Mouse (Mus musculus): Measurements from ENCODE around the gene Zbtb38.

Gene Zbtb38

GRCm38 (mm10) chr9:96752603-96753114 lies at the start of gene Zbtb38:
Gene Zbtb38, minus strand, starts transcription at chr9:96752831.
- peak; percentile 94 for DNase-seq

- no peak for DNase-seq
Observed at GRCm38 (mm10) chr9:96800131-96800825, 47.6 kb upstream of the Zbtb38 start.

- peak; percentile 16 for DNase-seq
Observed at GRCm38 (mm10) chr9:96797311-96797710, 44.7 kb upstream of the Zbtb38 start.

GRCm38 (mm10) chr9:96795399-96795928 lies 42.8 kb upstream of the Zbtb38 start:
- peak; percentile 15 for DNase-seq

GRCm38 (mm10) chr9:96794601-96795000 lies 42.0 kb upstream of the Zbtb38 start:
- no peak for DNase-seq

GRCm38 (mm10) chr9:96792543-96792942 lies 39.9 kb upstream of the Zbtb38 start:
- no peak for DNase-seq

- DNase-seq, result no peak
Observed at GRCm38 (mm10) chr9:96790389-96791007, 37.9 kb upstream of the Zbtb38 start.

GRCm38 (mm10) chr9:96789906-96790305 lies 37.3 kb upstream of the Zbtb38 start:
- no peak for DNase-seq

GRCm38 (mm10) chr9:96787797-96788196 lies 35.2 kb upstream of the Zbtb38 start:
- DNase-seq, result no peak

- DNase-seq, result no peak
Observed at GRCm38 (mm10) chr9:96785871-96786342, 33.3 kb upstream of the Zbtb38 start.

- no peak for DNase-seq
Observed at GRCm38 (mm10) chr9:96785187-96785586, 32.6 kb upstream of the Zbtb38 start.

GRCm38 (mm10) chr9:96783667-96784066 lies 31.0 kb upstream of the Zbtb38 start:
- no peak for DNase-seq

GRCm38 (mm10) chr9:96783258-96783657 lies 30.6 kb upstream of the Zbtb38 start:
- no peak for DNase-seq

- DNase-seq, result no peak
Observed at GRCm38 (mm10) chr9:96782062-96782461, 29.4 kb upstream of the Zbtb38 start.

GRCm38 (mm10) chr9:96773146-96773545 lies 20.5 kb upstream of the Zbtb38 start:
- DNase-seq, result no peak

GRCm38 (mm10) chr9:96770443-96770842 lies 17.8 kb upstream of the Zbtb38 start:
- no peak for DNase-seq

- DNase-seq, result no peak
Observed at GRCm38 (mm10) chr9:96769651-96770050, 17.0 kb upstream of the Zbtb38 start.

GRCm38 (mm10) chr9:96767874-96768273 lies 15.2 kb upstream of the Zbtb38 start:
- DNase-seq, result no peak

- DNase-seq, result no peak
Observed at GRCm38 (mm10) chr9:96766078-96766477, 13.4 kb upstream of the Zbtb38 start.

GRCm38 (mm10) chr9:96765410-96765809 lies 12.8 kb upstream of the Zbtb38 start:
- no peak for DNase-seq

GRCm38 (mm10) chr9:96763847-96764631 lies 11.4 kb upstream of the Zbtb38 start:
- no peak for DNase-seq

GRCm38 (mm10) chr9:96763025-96763424 lies 10.4 kb upstream of the Zbtb38 start:
- no peak for DNase-seq

Measured in lung, postnatal 36 days (tissue).